In genomic region chr12:82192641-82193054, GRCm38 (mm10) we compare ENCODE assay signal across 12 mouse cellular contexts. TPM values are rescaled to one million over a fixed set of nuclear protein-coding genes. Genes with fewer than 3 reads are reported as not detected.
A peak's percentile ranks its signal among the peaks of the same experiment; 100 is the strongest.
DNase-seq lines count a peak whose midpoint lies in the region; ATAC-seq and TF ChIP-seq lines count a peak whose summit lies in the region.
"Had no signal": no experiment of that assay in that cellular context is flagged by ENCODE, and none has a peak within 500 bp of the region (broad histone marks: within the 10 kb centered on the region; RNA-seq: fewer than 3 reads in every experiment).

No protein-coding gene starts in this region.

- TF ChIP-seq CTCF in kidney, adult 2 months (conservative IDR thresholded peaks at IDR 0.05; ENCODE audit: insufficient read depth, insufficient read length, low read depth, low read length): no peak

- TF ChIP-seq POLR2A in kidney, adult 2 months (IDR thresholded peaks at IDR 0.05; ENCODE audit: low read depth, low read length): no peak

- peak; percentile 51; the same call in 1 of the 2 replicates for ATAC-seq in heart, embryonic 15.5 days (replicated peaks; ENCODE audit: insufficient number of reproducible peaks, insufficient read depth, low FRiP score, low read depth)
- no peak for ATAC-seq in CD4-positive, CD25-positive, alpha-beta regulatory T cell, adult 4 months
- ATAC-seq: forebrain, embryonic 15.5 days had no signal

- H3K9me3 ChIP-seq in heart, embryonic 15.5 days (replicated peaks): no peaks in the 10 kb centered on the region
- no peaks in the 10 kb centered on the region for H3K9me3 ChIP-seq in forebrain, embryonic 10.5 days
- H3K9me3 ChIP-seq: forebrain, embryonic 15.5 days; midbrain, embryonic 12.5 days had no signal

- WGBS in kidney, adult 2 months: 46% methylated on average over 4 of the region's 4 CpGs
- 35% methylated on average over 4 of the region's 4 CpGs for WGBS in heart, embryonic 15.5 days
- WGBS in forebrain, embryonic 10.5 days: 90% methylated on average over 4 of the region's 4 CpGs

- no peaks in the 10 kb centered on the region for H3K36me3 ChIP-seq in kidney, adult 2 months (ENCODE audit: control insufficient read depth, insufficient read depth, low read length)
- H3K36me3 ChIP-seq in heart, embryonic 15.5 days: no peaks in the 10 kb centered on the region
- H3K36me3 ChIP-seq in forebrain, embryonic 10.5 days (replicated peaks): peaks cover 6% of the 10 kb centered on the region; the same call in 1 of the 2 replicates
- H3K36me3 ChIP-seq: forebrain, embryonic 15.5 days; midbrain, embryonic 12.5 days had no signal

- H3K27me3 ChIP-seq in kidney, adult 2 months (replicated peaks; ENCODE audit: control insufficient read depth, insufficient read depth, low read length): no peaks in the 10 kb centered on the region
- H3K27me3 ChIP-seq in heart, embryonic 15.5 days: no peaks in the 10 kb centered on the region
- no peaks in the 10 kb centered on the region for H3K27me3 ChIP-seq in forebrain, embryonic 10.5 days (ENCODE audit: poor library complexity, severe bottlenecking)
- H3K27me3 ChIP-seq: forebrain, embryonic 15.5 days; midbrain, embryonic 12.5 days had no signal

- H3K4me1 ChIP-seq in kidney, adult 2 months (ENCODE audit: control insufficient read depth, insufficient read depth, low read length): peaks cover 27% of the 10 kb centered on the region
- peaks cover 67% of the 10 kb centered on the region for H3K4me1 ChIP-seq in heart, embryonic 15.5 days (replicated peaks)
- H3K4me1 ChIP-seq in forebrain, embryonic 10.5 days: peaks cover 72% of the 10 kb centered on the region

- H3K27ac ChIP-seq in kidney, adult 2 months (ENCODE audit: insufficient read depth, low read depth, low read length): no peak overlapping the region
- peak overlapping the region; percentile 66 for H3K27ac ChIP-seq in heart, embryonic 15.5 days
- H3K27ac ChIP-seq in forebrain, embryonic 10.5 days: no peak overlapping the region
- H3K27ac ChIP-seq: forebrain, embryonic 15.5 days; midbrain, embryonic 12.5 days had no signal

- peak; percentile 34 for DNase-seq in adrenal gland, adult 2 months
- DNase-seq in adrenal gland, postnatal 36 days: no peak
- DNase-seq in kidney, adult 2 months: peak; percentile 83
- no peak for DNase-seq in kidney, postnatal 10 days
- peak; percentile 40 for DNase-seq in lung, postnatal 10 days
- no peak for DNase-seq in forebrain, embryonic 10.5 days (ENCODE audit: extremely low spot score, low spot score)
- DNase-seq: cerebellum, adult 8-10 months; right cerebral cortex, adult 18-20 months had no signal

- H3K4me2 ChIP-seq in heart, embryonic 15.5 days: no peak overlapping the region; the same call in 1 of the 2 replicates
- H3K4me2 ChIP-seq: forebrain, embryonic 15.5 days; midbrain, embryonic 12.5 days had no signal

- no peak overlapping the region for H3K4me3 ChIP-seq in kidney, adult 2 months (ENCODE audit: insufficient read depth, low read depth, low read length)
- no peak overlapping the region for H3K4me3 ChIP-seq in heart, embryonic 15.5 days
- H3K4me3 ChIP-seq in forebrain, embryonic 10.5 days: no peak overlapping the region
- H3K4me3 ChIP-seq: forebrain, embryonic 15.5 days; midbrain, embryonic 12.5 days had no signal

- H3K9ac ChIP-seq in heart, embryonic 15.5 days: no peak overlapping the region
- H3K9ac ChIP-seq: forebrain, embryonic 15.5 days; midbrain, embryonic 12.5 days had no signal

RNA-seq across cellular contexts. Expression of gene Sipa1l1, which starts 23.5 kb away (rescaled TPM):
- 10 to 100 TPM; 25.1 to 29.7 TPM for total RNA-seq in adrenal gland, adult 2 months (2021)
- 9.1 and 9.7 TPM in 2 replicates for polyA plus RNA-seq in adrenal gland, adult 2 months (2012; rRNA removed)
- total RNA-seq in adrenal gland, postnatal 36 days (2021): 10 to 100 TPM; 24.3 to 26.9 TPM
- polyA plus RNA-seq in kidney, adult 2 months (2012; rRNA removed): 34.0 and 34.1 TPM in 2 replicates
- 16.9 and 22.3 TPM in 2 replicates for polyA plus RNA-seq in heart, embryonic 15.5 days (2015; fragmentation: Nextera tagmentation; extraction: Ambion mirVana)
- polyA plus RNA-seq in forebrain, embryonic 10.5 days (2016; fragmentation: Nextera tagmentation; extraction: Ambion mirVana): 39.0 and 40.6 TPM in 2 replicates
- 10 to 100 TPM; 28.7 to 36.1 TPM for polyA plus RNA-seq in CD4-positive, CD25-positive, alpha-beta regulatory T cell, adult 4 months (2017; shearing (Covaris generic))

Comparison
In these comparisons a context has a peak if more than half of its experiments do, and no peak if none do; other contexts are left out.
1. DNase-seq: peak in adrenal gland, adult 2 months (single experiment), kidney, adult 2 months (single experiment) and lung, postnatal 10 days (single experiment); none in adrenal gland, postnatal 36 days (0 of 2), kidney, postnatal 10 days (single experiment) and forebrain, embryonic 10.5 days (single experiment).